Mouse (Mus musculus) neural tube, embryonic 15.5 days (tissue): ENCODE results near the gene Trp53bp2. TPM values are rescaled to one million over a fixed set of nuclear protein-coding genes. Genes with fewer than 3 reads are reported as not detected.

ENCODE experiments used
- ATAC-seq: fragments of 200-750 bp; cut with Nextera tagmentation; 2 replicates; pipeline ENCODE4 v1.8.0; 2017; ENCODE audit warnings: mild to moderate bottlenecking, moderate TSS enrichment, moderate library complexity; ENCODE audit not compliant: low FRiP score
- H3K27ac ChIP-seq: fragments of 300-500 bp; sonication (generic); replicated peaks from 2 replicates; pipeline ENCODE4 v1.5.1; 2015; ENCODE audit warnings: mild to moderate bottlenecking, inconsistent platforms
- H3K27me3 ChIP-seq: fragments of 300-500 bp; sonication (generic); replicated peaks from 2 replicates; pipeline ENCODE4 v1.6.1; 2015; ENCODE audit warnings: inconsistent platforms
- H3K36me3 ChIP-seq: fragments of 300-500 bp; sonication (generic); 2 replicates; pipeline ENCODE4 v1.6.1; 2015; ENCODE audit warnings: inconsistent platforms
- H3K4me1 ChIP-seq: fragments of 300-500 bp; sonication (generic); 2 replicates; pipeline ENCODE4 v1.6.1; 2015; ENCODE audit warnings: inconsistent platforms
- H3K4me2 ChIP-seq: fragments of 300-500 bp; sonication (generic); 2 replicates; pipeline ENCODE4 v1.6.1; 2015; ENCODE audit warnings: inconsistent platforms, mild to moderate bottlenecking, moderate library complexity
- H3K4me3 ChIP-seq: fragments of 300-500 bp; sonication (generic); replicated peaks from 2 replicates; pipeline ENCODE4 v1.5.1; 2015; ENCODE audit warnings: mild to moderate bottlenecking, inconsistent platforms
- H3K9ac ChIP-seq: fragments of 300-500 bp; sonication (generic); replicated peaks from 2 replicates; pipeline ENCODE4 v1.6.1; 2015; ENCODE audit warnings: mild to moderate bottlenecking, inconsistent platforms
- H3K9me3 ChIP-seq: fragments of 300-500 bp; sonication (generic); replicated peaks from 2 replicates; pipeline ENCODE4 v1.6.1; 2016; ENCODE audit warnings: inconsistent platforms
- WGBS: fragments of 180-500 bp; shearing (Covaris S2); methylation state at CpG from one replicate; pipeline ENCODE4 v1.1.7; 2015; ENCODE audit warnings: mixed read lengths; 5-methylcytosine and 5-hydroxymethylcytosine counted together
- polyA plus RNA-seq: library from polyadenylated mRNA; unstranded; fragments of >200 nt; fragmentation: Nextera tagmentation; extraction: Ambion mirVana; gene quantifications from 2 replicates; pipeline ENCODE4 v1.2.1, GENCODE M21; 2015

Gene Trp53bp2
- polyA plus RNA-seq, 1 experiment from 2014 or later = 14.6 TPM

- Histone ChIP-seq H3K4me2 (peak overlapping the region; percentile 72), H3K9ac (peak overlapping the region; percentile 86), H3K27ac (peak overlapping the region; percentile 98), H3K4me1 (peaks cover 32% of the 10 kb centered on the region), H3K36me3 (no peaks in the 10 kb centered on the region), H3K27me3 (no peaks in the 10 kb centered on the region), H3K4me3 (peak overlapping the region; percentile 88), H3K9me3 (no peaks in the 10 kb centered on the region)
- peak; percentile 64 for ATAC-seq
- WGBS = 1% methylated on average over 34 of the region's 34 CpGs
Observed at GRCm38 (mm10) chr1:182409401-182410173, 615 bp downstream of the Trp53bp2 start.

GRCm38 (mm10) chr1:182412586-182413270 lies 3.8 kb downstream of the Trp53bp2 start:
- no peaks in the 10 kb centered on the region for H3K9me3 ChIP-seq
- no peak overlapping the region for H3K4me2 ChIP-seq
- no peaks in the 10 kb centered on the region for H3K36me3 ChIP-seq
- no peak overlapping the region for H3K9ac ChIP-seq
- no peaks in the 10 kb centered on the region for H3K27me3 ChIP-seq
- peaks cover 45% of the 10 kb centered on the region for H3K4me1 ChIP-seq
- H3K4me3 ChIP-seq = no peak overlapping the region
- ATAC-seq = no peak
- 84% methylated on average over 7 of the region's 7 CpGs for WGBS
- H3K27ac ChIP-seq = no peak overlapping the region

DNA sequence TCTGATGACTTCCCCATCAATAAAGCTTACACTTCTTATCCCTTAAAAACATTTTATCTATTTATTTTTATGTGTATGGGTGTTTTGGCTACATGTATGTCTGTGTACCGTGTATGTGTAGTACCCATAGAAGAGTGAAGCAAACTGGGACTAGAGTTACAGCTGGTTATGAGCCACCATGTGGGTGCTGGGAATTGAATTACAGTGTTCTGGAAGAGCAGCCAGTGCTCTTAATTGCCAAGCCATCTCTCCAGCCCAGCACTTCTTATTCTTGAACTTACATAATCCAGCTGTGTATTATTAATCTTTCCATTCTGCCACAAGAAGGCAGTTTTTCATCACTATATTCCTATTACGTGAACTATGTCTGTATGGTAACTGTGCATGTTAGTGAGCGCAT lies 10.5 kb downstream of the Trp53bp2 start:
- peaks cover 19% of the 10 kb centered on the region; the same call in 1 of the 2 replicates for H3K4me1 ChIP-seq
- H3K27me3 ChIP-seq = no peaks in the 10 kb centered on the region
- no peak overlapping the region for H3K4me2 ChIP-seq
- no peak for ATAC-seq
- H3K9me3 ChIP-seq = no peaks in the 10 kb centered on the region
- H3K4me3 ChIP-seq = no peak overlapping the region
- H3K36me3 ChIP-seq = no peaks in the 10 kb centered on the region
- H3K27ac ChIP-seq = no peak overlapping the region
- 79% methylated on average over 3 of the region's 3 CpGs for WGBS
- no peak overlapping the region for H3K9ac ChIP-seq

GRCm38 (mm10) chr1:182424274-182424673 lies 15.3 kb downstream of the Trp53bp2 start:
- ATAC-seq = no peak
- no peak overlapping the region for H3K4me3 ChIP-seq
- 68% methylated on average over 2 of the region's 2 CpGs for WGBS

GRCm38 (mm10) chr1:182425176-182425575 lies 16.2 kb downstream of the Trp53bp2 start:
- Histone ChIP-seq H3K27ac (no peak overlapping the region), H3K4me3 (no peak overlapping the region), H3K4me2 (no peak overlapping the region), H3K4me1 (peaks cover 21% of the 10 kb centered on the region), H3K9me3 (no peaks in the 10 kb centered on the region), H3K27me3 (no peaks in the 10 kb centered on the region), H3K36me3 (peaks cover 5% of the 10 kb centered on the region; the same call in 1 of the 2 replicates), H3K9ac (no peak overlapping the region)
- 74% methylated on average over 3 of the region's 3 CpGs for WGBS
- no peak for ATAC-seq

More at GRCm38 (mm10) chr1:182424274-182424673, 15.3 kb downstream of the Trp53bp2 start:
- no peaks in the 10 kb centered on the region for H3K27me3 ChIP-seq
- H3K36me3 ChIP-seq = peaks cover 5% of the 10 kb centered on the region; the same call in 1 of the 2 replicates
- no peak overlapping the region for H3K27ac ChIP-seq
- H3K9me3 ChIP-seq = no peaks in the 10 kb centered on the region
- peaks cover 21% of the 10 kb centered on the region for H3K4me1 ChIP-seq
- no peak overlapping the region for H3K4me2 ChIP-seq
- no peak overlapping the region for H3K9ac ChIP-seq

GRCm38 (mm10) chr1:182426444-182426843 lies 17.5 kb downstream of the Trp53bp2 start:
- Histone ChIP-seq H3K4me1 (peaks cover 15% of the 10 kb centered on the region), H3K9me3 (no peaks in the 10 kb centered on the region), H3K27ac (no peak overlapping the region), H3K9ac (no peak overlapping the region), H3K27me3 (no peaks in the 10 kb centered on the region), H3K36me3 (peaks cover 5% of the 10 kb centered on the region), H3K4me3 (no peak overlapping the region), H3K4me2 (no peak overlapping the region)
- no peak for ATAC-seq
- WGBS = 53% methylated on average over 2 of the region's 2 CpGs

GRCm38 (mm10) chr1:182427426-182427825 lies 18.5 kb downstream of the Trp53bp2 start:
- H3K27ac ChIP-seq = no peak overlapping the region
- no peak for ATAC-seq
- 62% methylated on average over 1 of the region's 1 CpGs for WGBS
- no peak overlapping the region for H3K4me2 ChIP-seq
- no peaks in the 10 kb centered on the region for H3K27me3 ChIP-seq
- no peak overlapping the region for H3K4me3 ChIP-seq
- no peak overlapping the region for H3K9ac ChIP-seq
- no peaks in the 10 kb centered on the region for H3K9me3 ChIP-seq
- H3K4me1 ChIP-seq = peaks cover 15% of the 10 kb centered on the region
- H3K36me3 ChIP-seq = peaks cover 15% of the 10 kb centered on the region

DNA sequence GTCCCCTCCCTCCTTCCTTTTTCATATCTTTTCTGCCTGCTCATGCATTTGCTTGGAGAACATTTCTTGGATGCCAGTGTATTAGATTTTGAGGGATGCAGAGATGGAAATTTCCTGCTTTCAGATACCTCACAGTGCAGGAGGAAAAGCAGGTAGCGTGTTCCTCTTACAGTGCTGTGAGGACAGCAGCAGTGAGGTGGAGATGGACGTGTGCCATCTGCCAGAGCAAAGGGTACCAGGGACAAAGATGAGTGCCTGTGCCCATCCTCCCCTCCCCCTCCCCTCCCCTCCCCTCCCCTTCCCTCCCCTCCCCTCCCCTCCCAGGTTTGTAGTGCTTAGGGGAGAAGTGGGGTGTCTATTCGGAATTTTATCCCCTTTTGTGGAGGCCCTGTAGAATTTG lies 20.9 kb downstream of the Trp53bp2 start:
- Histone ChIP-seq H3K36me3 (peaks cover 26% of the 10 kb centered on the region), H3K27me3 (no peaks in the 10 kb centered on the region), H3K27ac (no peak overlapping the region), H3K4me2 (no peak overlapping the region), H3K4me3 (no peak overlapping the region), H3K9ac (no peak overlapping the region), H3K9me3 (no peaks in the 10 kb centered on the region), H3K4me1 (peaks cover 15% of the 10 kb centered on the region)
- ATAC-seq = no peak
- 87% methylated on average over 3 of the region's 3 CpGs for WGBS

DNA sequence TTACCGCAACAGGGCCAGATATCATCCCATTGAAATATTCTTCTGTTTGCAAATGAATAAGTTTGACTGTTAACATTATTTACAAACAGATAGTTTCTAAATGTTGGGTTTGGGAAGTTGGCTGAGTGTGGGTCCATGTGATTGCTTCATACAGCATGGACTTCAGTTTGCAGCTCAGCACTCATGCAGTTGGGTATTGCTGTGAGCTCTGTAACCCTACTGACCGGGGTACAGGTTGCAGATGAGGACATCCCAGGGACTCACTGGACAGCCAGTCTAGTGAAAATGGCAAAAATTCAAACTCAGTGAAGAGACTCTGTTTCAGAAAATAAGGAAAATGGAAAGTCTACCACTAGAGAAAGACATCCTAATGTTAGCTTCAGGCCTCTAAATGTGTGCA lies 21.7 kb downstream of the Trp53bp2 start:
- Histone ChIP-seq H3K27me3 (no peaks in the 10 kb centered on the region), H3K36me3 (peaks cover 26% of the 10 kb centered on the region), H3K4me1 (0 out of 2 replicates have a peak, but pooled peaks cover 10% of the 10 kb centered on the region), H3K9ac (no peak overlapping the region), H3K27ac (no peak overlapping the region), H3K9me3 (no peaks in the 10 kb centered on the region), H3K4me3 (no peak overlapping the region), H3K4me2 (no peak overlapping the region)
- 94% methylated on average over 2 of the region's 2 CpGs for WGBS
- ATAC-seq = no peak

- Histone ChIP-seq H3K9ac (no peak overlapping the region), H3K9me3 (no peaks in the 10 kb centered on the region), H3K4me2 (no peak overlapping the region), H3K27me3 (no peaks in the 10 kb centered on the region), H3K4me1 (0 out of 2 replicates have a peak, but pooled peaks cover 4% of the 10 kb centered on the region), H3K36me3 (peaks cover 30% of the 10 kb centered on the region), H3K27ac (no peak overlapping the region), H3K4me3 (no peak overlapping the region)
- ATAC-seq = no peak
- 99% methylated on average over 3 of the region's 3 CpGs for WGBS
Observed at GRCm38 (mm10) chr1:182432059-182432458, 23.1 kb downstream of the Trp53bp2 start.

DNA sequence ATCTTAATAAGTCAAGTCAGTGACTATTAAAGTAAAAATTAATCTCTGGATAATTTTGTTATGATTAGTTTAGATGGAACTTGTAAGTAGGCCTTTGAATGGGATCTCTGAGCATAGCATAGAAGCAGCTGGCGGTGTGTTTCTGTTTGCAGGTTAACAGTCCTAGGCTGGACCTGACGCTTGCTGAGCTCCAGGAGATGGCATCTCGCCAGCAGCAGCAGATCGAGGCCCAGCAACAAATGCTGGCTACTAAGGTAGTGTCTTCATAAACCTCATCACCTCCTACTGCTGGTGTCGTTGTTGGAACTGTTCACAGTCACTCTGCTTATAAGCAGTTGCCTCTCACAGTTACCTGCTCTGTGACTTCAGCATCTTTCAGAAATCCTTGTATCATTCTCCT lies 27.8 kb downstream of the Trp53bp2 start:
- Histone ChIP-seq H3K4me2 (no peak overlapping the region), H3K9me3 (no peaks in the 10 kb centered on the region), H3K27me3 (no peaks in the 10 kb centered on the region), H3K4me1 (0 out of 2 replicates have a peak, but pooled peaks cover 2% of the 10 kb centered on the region), H3K27ac (no peak overlapping the region), H3K36me3 (peaks cover 36% of the 10 kb centered on the region), H3K9ac (no peak overlapping the region), H3K4me3 (no peak overlapping the region)
- 73% methylated on average over 5 of the region's 5 CpGs for WGBS
- no peak for ATAC-seq
